Mouse (Mus musculus): ENCODE measurements at regions not wholly inside any gene's neighbourhood (a gene's known extent, or its start where the extent isn't known, plus 50 kb on each side); places are given as distances from the start of the nearest gene placed in this dataset.
"Not testable (repeated sequence)": the region's sequence is repeated elsewhere in the genome, so short reads cannot be mapped to it uniquely, and the experiment has no call there.

GRCm38 (mm10) chr16:57970956-57971355, 216.4 kb upstream of the Col8a1 start:
- Histone ChIP-seq H3K36me3 (replicated peaks) (no peaks in the 10 kb centered on the region), H3K9me3 (replicated peaks) (no peaks in the 10 kb centered on the region), H3K27me3 (ENCODE audit: insufficient read depth, low read length) (no peaks in the 10 kb centered on the region), H3K4me3 (ENCODE audit: low read depth, low read length) (no peak overlapping the region), H3K4me1 (ENCODE audit: insufficient read depth, low read depth, low read length) (no peaks in the 10 kb centered on the region)
- DNase-seq (ENCODE audit: low spot score) (no peak), ATAC-seq (ENCODE audit: extremely low read depth, insufficient number of reproducible peaks, low FRiP score, poor library complexity, severe bottlenecking) (no peak)
- TF ChIP-seq CTCF (IDR thresholded peaks at IDR 0.05; ENCODE audit: low read depth, low read length) (no peak), POLR2AphosphoS5 (IDR thresholded peaks at IDR 0.05; ENCODE audit: insufficient replicate concordance, low read depth, low read length) (no peak), GATA2 (IDR thresholded peaks at IDR 0.05; ENCODE audit: borderline replicate concordance, low read depth, low read length) (no peak), GATA1 (IDR thresholded peaks at IDR 0.05; ENCODE audit: borderline replicate concordance, low read length) (no peak), TAL1 (conservative IDR thresholded peaks at IDR 0.05; ENCODE audit: low read depth, low read length) (no peak)

GRCm38 (mm10) chr16:57984111-57984510, 229.6 kb upstream of the Col8a1 start:
- no peaks in the 10 kb centered on the region for H3K27me3 ChIP-seq (ENCODE audit: insufficient read depth, low read length)
- H3K36me3 ChIP-seq (replicated peaks), result no peaks in the 10 kb centered on the region
- DNase-seq (ENCODE audit: low spot score), result no peak
- no peak for ATAC-seq (ENCODE audit: extremely low read depth, insufficient number of reproducible peaks, low FRiP score, poor library complexity, severe bottlenecking)
- no peak overlapping the region for H3K4me3 ChIP-seq (ENCODE audit: low read depth, low read length)
- H3K4me1 ChIP-seq (ENCODE audit: insufficient read depth, low read depth, low read length), result no peaks in the 10 kb centered on the region
- TF ChIP-seq TAL1 (conservative IDR thresholded peaks at IDR 0.05; ENCODE audit: low read depth, low read length), result no peak
- no peak for TF ChIP-seq GATA2 (IDR thresholded peaks at IDR 0.05; ENCODE audit: borderline replicate concordance, low read depth, low read length)
- no peak for TF ChIP-seq POLR2AphosphoS5 (IDR thresholded peaks at IDR 0.05; ENCODE audit: insufficient replicate concordance, low read depth, low read length)
- TF ChIP-seq GATA1 (IDR thresholded peaks at IDR 0.05; ENCODE audit: borderline replicate concordance, low read length), result no peak
- no peak for TF ChIP-seq CTCF (IDR thresholded peaks at IDR 0.05; ENCODE audit: low read depth, low read length)
- no peaks in the 10 kb centered on the region for H3K9me3 ChIP-seq (replicated peaks)

- no peak for DNase-seq (ENCODE audit: low spot score)
Observed at GRCm38 (mm10) chr16:58005740-58006139, 251.2 kb upstream of the Col8a1 start.

GRCm38 (mm10) chr16:58013557-58013956, 259.0 kb upstream of the Col8a1 start:
- DNase-seq (ENCODE audit: low spot score), result no peak
- no peaks in the 10 kb centered on the region for H3K4me1 ChIP-seq (ENCODE audit: insufficient read depth, low read depth, low read length)
- no peak overlapping the region for H3K4me3 ChIP-seq (ENCODE audit: low read depth, low read length)
- ATAC-seq (ENCODE audit: extremely low read depth, insufficient number of reproducible peaks, low FRiP score, poor library complexity, severe bottlenecking), result no peak
- no peaks in the 10 kb centered on the region for H3K36me3 ChIP-seq (replicated peaks)
- no peaks in the 10 kb centered on the region for H3K9me3 ChIP-seq (replicated peaks)
- TF ChIP-seq GATA2 (IDR thresholded peaks at IDR 0.05; ENCODE audit: borderline replicate concordance, low read depth, low read length) (no peak), TAL1 (conservative IDR thresholded peaks at IDR 0.05; ENCODE audit: low read depth, low read length) (no peak), GATA1 (IDR thresholded peaks at IDR 0.05; ENCODE audit: borderline replicate concordance, low read length) (no peak), CTCF (IDR thresholded peaks at IDR 0.05; ENCODE audit: low read depth, low read length) (no peak), POLR2AphosphoS5 (IDR thresholded peaks at IDR 0.05; ENCODE audit: insufficient replicate concordance, low read depth, low read length) (no peak)
- H3K27me3 ChIP-seq (ENCODE audit: insufficient read depth, low read length), result no peaks in the 10 kb centered on the region

More at GRCm38 (mm10) chr16:58005740-58006139, 251.2 kb upstream of the Col8a1 start:
- no peak overlapping the region for H3K4me3 ChIP-seq (ENCODE audit: low read depth, low read length)
- TF ChIP-seq POLR2AphosphoS5 (IDR thresholded peaks at IDR 0.05; ENCODE audit: insufficient replicate concordance, low read depth, low read length) (no peak), TAL1 (conservative IDR thresholded peaks at IDR 0.05; ENCODE audit: low read depth, low read length) (no peak), CTCF (IDR thresholded peaks at IDR 0.05; ENCODE audit: low read depth, low read length) (no peak), GATA1 (IDR thresholded peaks at IDR 0.05; ENCODE audit: borderline replicate concordance, low read length) (no peak), GATA2 (IDR thresholded peaks at IDR 0.05; ENCODE audit: borderline replicate concordance, low read depth, low read length) (no peak)
- no peak for ATAC-seq (ENCODE audit: extremely low read depth, insufficient number of reproducible peaks, low FRiP score, poor library complexity, severe bottlenecking)
- H3K27me3 ChIP-seq (ENCODE audit: insufficient read depth, low read length), result no peaks in the 10 kb centered on the region
- H3K4me1 ChIP-seq (ENCODE audit: insufficient read depth, low read depth, low read length), result no peaks in the 10 kb centered on the region
- no peaks in the 10 kb centered on the region for H3K36me3 ChIP-seq (replicated peaks)
- no peaks in the 10 kb centered on the region for H3K9me3 ChIP-seq (replicated peaks)

- Histone ChIP-seq H3K27me3 (ENCODE audit: insufficient read depth, low read length) (no peaks in the 10 kb centered on the region), H3K36me3 (replicated peaks) (no peaks in the 10 kb centered on the region), H3K9me3 (replicated peaks) (no peaks in the 10 kb centered on the region), H3K4me3 (ENCODE audit: low read depth, low read length) (no peak overlapping the region), H3K4me1 (ENCODE audit: insufficient read depth, low read depth, low read length) (no peaks in the 10 kb centered on the region)
- DNase-seq (ENCODE audit: low spot score) (no peak), ATAC-seq (ENCODE audit: extremely low read depth, insufficient number of reproducible peaks, low FRiP score, poor library complexity, severe bottlenecking) (no peak)
- TF ChIP-seq POLR2AphosphoS5 (IDR thresholded peaks at IDR 0.05; ENCODE audit: insufficient replicate concordance, low read depth, low read length), result no peak
- TF ChIP-seq GATA1 (IDR thresholded peaks at IDR 0.05; ENCODE audit: borderline replicate concordance, low read length), result no peak
- no peak for TF ChIP-seq CTCF (IDR thresholded peaks at IDR 0.05; ENCODE audit: low read depth, low read length)
- no peak for TF ChIP-seq GATA2 (IDR thresholded peaks at IDR 0.05; ENCODE audit: borderline replicate concordance, low read depth, low read length)
- no peak for TF ChIP-seq TAL1 (conservative IDR thresholded peaks at IDR 0.05; ENCODE audit: low read depth, low read length)
Observed at GRCm38 (mm10) chr16:58027525-58027924, 273.0 kb upstream of the Col8a1 start.

GRCm38 (mm10) chr16:58028541-58028940, 274.0 kb upstream of the Col8a1 start:
- not testable (repeated sequence) for H3K4me3 ChIP-seq (ENCODE audit: low read depth, low read length); ATAC-seq (ENCODE audit: extremely low read depth, insufficient number of reproducible peaks, low FRiP score, poor library complexity, severe bottlenecking); DNase-seq (ENCODE audit: low spot score); H3K9me3 ChIP-seq (replicated peaks); H3K4me1 ChIP-seq (ENCODE audit: insufficient read depth, low read depth, low read length); H3K36me3 ChIP-seq (replicated peaks); H3K27me3 ChIP-seq (ENCODE audit: insufficient read depth, low read length)

GRCm38 (mm10) chr16:58029674-58030073, 275.1 kb upstream of the Col8a1 start:
- ATAC-seq (ENCODE audit: extremely low read depth, insufficient number of reproducible peaks, low FRiP score, poor library complexity, severe bottlenecking) (no peak), DNase-seq (ENCODE audit: low spot score) (no peak)
- TF ChIP-seq GATA1 (IDR thresholded peaks at IDR 0.05; ENCODE audit: borderline replicate concordance, low read length) (no peak), CTCF (IDR thresholded peaks at IDR 0.05; ENCODE audit: low read depth, low read length) (no peak), POLR2AphosphoS5 (IDR thresholded peaks at IDR 0.05; ENCODE audit: insufficient replicate concordance, low read depth, low read length) (no peak), GATA2 (IDR thresholded peaks at IDR 0.05; ENCODE audit: borderline replicate concordance, low read depth, low read length) (no peak), TAL1 (conservative IDR thresholded peaks at IDR 0.05; ENCODE audit: low read depth, low read length) (no peak)
- Histone ChIP-seq H3K36me3 (replicated peaks) (no peaks in the 10 kb centered on the region), H3K27me3 (ENCODE audit: insufficient read depth, low read length) (no peaks in the 10 kb centered on the region), H3K9me3 (replicated peaks) (no peaks in the 10 kb centered on the region), H3K4me1 (ENCODE audit: insufficient read depth, low read depth, low read length) (no peaks in the 10 kb centered on the region), H3K4me3 (ENCODE audit: low read depth, low read length) (no peak overlapping the region)

Data from G1E (cell line).